Mouse (Mus musculus) ES-Bruce4 (cell line): ENCODE results near the gene Gimap9. TPM values are rescaled to one million over a fixed set of nuclear protein-coding genes. Genes with fewer than 3 reads are reported as not detected.
A peak's percentile ranks its signal among the peaks of the same experiment; 100 is the strongest.

Experiments used
- H3K27ac ChIP-seq: 2 replicates; pipeline ENCODE4 v1.5.1; 2012; ENCODE audit warnings: low read length, inconsistent platforms; ENCODE audit not compliant: insufficient read depth
- H3K27me3 ChIP-seq: 2 replicates; pipeline ENCODE4 v1.6.1; 2012; ENCODE audit warnings: mild to moderate bottlenecking, low read length, inconsistent platforms; ENCODE audit not compliant: control insufficient read depth, poor library complexity, insufficient read depth, severe bottlenecking
- H3K36me3 ChIP-seq: 2 replicates; pipeline ENCODE4 v1.6.1; 2012; ENCODE audit warnings: inconsistent platforms, mild to moderate bottlenecking, low read length, moderate library complexity; ENCODE audit not compliant: control insufficient read depth, poor library complexity, insufficient read depth, severe bottlenecking
- H3K4me1 ChIP-seq: one replicate; pipeline ENCODE4 v1.8.1; 2011; ENCODE audit warnings: low read length; ENCODE audit not compliant: control insufficient read depth, insufficient read depth
- H3K4me3 ChIP-seq: 2 replicates; pipeline ENCODE4 v1.5.1; 2011; ENCODE audit warnings: low read depth, mild to moderate bottlenecking, low read length
- H3K9ac ChIP-seq: 2 replicates; pipeline ENCODE4 v1.6.1; 2012; ENCODE audit warnings: low read depth, mild to moderate bottlenecking, inconsistent platforms; ENCODE audit not compliant: poor library complexity, severe bottlenecking
- H3K9me3 ChIP-seq: replicated peaks from 2 replicates; pipeline ENCODE4 v1.6.1; 2012; ENCODE audit warnings: mild to moderate bottlenecking, low read length, inconsistent platforms; ENCODE audit not compliant: control insufficient read depth, poor library complexity, insufficient read depth, severe bottlenecking
- CTCF ChIP-seq: IDR thresholded peaks from one replicate; pipeline ENCODE4 v1.8.1; 2011; ENCODE audit warnings: low read depth, low read length
- EP300 ChIP-seq: IDR thresholded peaks from 2 replicates; pipeline ENCODE4 v1.6.1; 2011; ENCODE audit warnings: low read depth, low read length; ENCODE audit not compliant: insufficient read depth
- POLR2A ChIP-seq: IDR thresholded peaks from one replicate; pipeline ENCODE4 v1.8.1; 2011; ENCODE audit warnings: low read length; ENCODE audit not compliant: insufficient read depth
- polyA plus RNA-seq: library from polyadenylated mRNA; stranded (reverse); fragments of >200 nt; gene quantifications from 2 replicates; pipeline ENCODE4 v1.2.4, GENCODE M21; 2011; ENCODE audit warnings: low read depth; ENCODE audit not compliant: missing spikeins, insufficient read depth, insufficient read length

Gimap9 gene
- polyA plus RNA-seq, 1 experiment = 1.9 TPM

DNA sequence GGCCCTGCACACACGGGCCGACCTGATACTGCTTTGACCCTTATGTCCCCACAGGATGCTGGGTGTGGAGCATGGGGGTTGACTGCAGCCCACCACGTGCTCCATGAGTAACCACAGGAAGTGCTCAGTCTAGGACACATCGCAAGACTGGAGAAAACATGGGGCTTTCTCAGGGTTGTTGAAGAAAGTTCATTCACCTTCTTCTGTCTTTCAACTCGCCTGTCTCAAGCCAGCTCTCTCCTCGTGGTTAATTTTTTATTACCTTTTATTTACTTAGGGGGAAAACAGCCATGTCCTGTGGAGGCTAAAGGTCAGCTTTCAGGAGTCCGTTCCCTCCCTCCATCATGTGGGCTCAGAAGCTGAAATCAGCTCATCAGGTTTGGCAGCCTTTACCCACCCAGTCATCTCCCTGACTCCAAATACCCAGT lies 9.8 kb upstream of the Gimap9 start:
- Histone ChIP-seq H3K9ac (no peak overlapping the region), H3K27me3 (no peaks in the 10 kb centered on the region), H3K9me3 (no peaks in the 10 kb centered on the region), H3K36me3 (no peaks in the 10 kb centered on the region), H3K27ac (no peak overlapping the region), H3K4me1 (no peaks in the 10 kb centered on the region), H3K4me3 (no peak overlapping the region)
- no peak for TF ChIP-seq POLR2A
- TF ChIP-seq EP300 = no peak
- no peak for TF ChIP-seq CTCF

DNA sequence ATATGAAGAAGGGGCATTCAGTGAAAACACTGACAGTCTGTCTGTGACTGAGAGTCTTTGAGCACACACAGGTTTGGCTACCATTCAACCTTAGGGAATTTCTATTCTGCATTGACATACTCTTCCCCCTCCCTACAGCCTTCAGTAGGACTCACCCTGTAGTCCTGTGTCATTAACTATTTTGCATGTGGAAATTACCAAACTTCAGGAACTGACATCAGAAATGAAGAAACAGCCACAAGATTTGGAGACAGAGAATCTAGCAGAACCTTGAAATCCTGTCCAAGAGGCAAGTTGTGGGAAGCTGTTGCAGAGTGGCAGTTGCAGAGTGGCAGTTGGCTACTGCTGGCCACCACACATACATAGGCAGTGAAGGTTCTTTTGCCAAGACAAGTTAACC lies 7.9 kb upstream of the Gimap9 start:
- no peaks in the 10 kb centered on the region for H3K9me3 ChIP-seq
- no peak overlapping the region for H3K4me3 ChIP-seq
- H3K27ac ChIP-seq = no peak overlapping the region
- H3K4me1 ChIP-seq = no peaks in the 10 kb centered on the region
- TF ChIP-seq EP300 (no peak), POLR2A (no peak), CTCF (no peak)
- H3K9ac ChIP-seq = no peak overlapping the region
- no peaks in the 10 kb centered on the region for H3K36me3 ChIP-seq
- no peaks in the 10 kb centered on the region for H3K27me3 ChIP-seq

DNA sequence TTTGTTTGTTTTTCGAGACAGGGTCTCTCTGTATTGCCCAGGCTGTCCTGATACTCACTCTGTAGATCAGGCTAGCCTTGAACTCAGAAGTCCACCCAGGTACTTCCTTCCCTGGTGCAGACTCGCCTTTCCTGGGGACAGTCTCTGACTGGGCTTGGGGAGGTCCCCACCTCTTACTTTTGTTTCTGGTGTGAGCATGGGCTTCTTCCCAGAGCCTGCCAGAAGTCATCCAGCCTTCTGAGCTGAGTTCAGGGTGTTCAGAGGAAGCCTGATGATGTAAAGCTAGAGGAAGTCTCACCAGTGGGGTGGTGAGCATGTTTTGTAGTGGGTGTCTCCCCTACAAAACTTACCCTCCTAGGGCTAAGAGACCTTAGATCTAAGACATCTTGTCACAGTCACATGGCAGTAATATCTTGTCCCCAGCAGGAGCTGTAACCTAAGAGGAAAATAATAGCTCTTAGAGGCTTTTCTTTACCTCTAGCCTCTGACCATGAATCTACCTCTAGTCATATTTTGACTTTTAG lies 6.4 kb upstream of the Gimap9 start:
- Histone ChIP-seq H3K27me3 (no peaks in the 10 kb centered on the region), H3K9me3 (peaks cover 5% of the 10 kb centered on the region), H3K4me1 (no peaks in the 10 kb centered on the region), H3K36me3 (no peaks in the 10 kb centered on the region), H3K27ac (no peak overlapping the region), H3K9ac (no peak overlapping the region), H3K4me3 (no peak overlapping the region)
- TF ChIP-seq CTCF (no peak), POLR2A (no peak), EP300 (no peak)

DNA sequence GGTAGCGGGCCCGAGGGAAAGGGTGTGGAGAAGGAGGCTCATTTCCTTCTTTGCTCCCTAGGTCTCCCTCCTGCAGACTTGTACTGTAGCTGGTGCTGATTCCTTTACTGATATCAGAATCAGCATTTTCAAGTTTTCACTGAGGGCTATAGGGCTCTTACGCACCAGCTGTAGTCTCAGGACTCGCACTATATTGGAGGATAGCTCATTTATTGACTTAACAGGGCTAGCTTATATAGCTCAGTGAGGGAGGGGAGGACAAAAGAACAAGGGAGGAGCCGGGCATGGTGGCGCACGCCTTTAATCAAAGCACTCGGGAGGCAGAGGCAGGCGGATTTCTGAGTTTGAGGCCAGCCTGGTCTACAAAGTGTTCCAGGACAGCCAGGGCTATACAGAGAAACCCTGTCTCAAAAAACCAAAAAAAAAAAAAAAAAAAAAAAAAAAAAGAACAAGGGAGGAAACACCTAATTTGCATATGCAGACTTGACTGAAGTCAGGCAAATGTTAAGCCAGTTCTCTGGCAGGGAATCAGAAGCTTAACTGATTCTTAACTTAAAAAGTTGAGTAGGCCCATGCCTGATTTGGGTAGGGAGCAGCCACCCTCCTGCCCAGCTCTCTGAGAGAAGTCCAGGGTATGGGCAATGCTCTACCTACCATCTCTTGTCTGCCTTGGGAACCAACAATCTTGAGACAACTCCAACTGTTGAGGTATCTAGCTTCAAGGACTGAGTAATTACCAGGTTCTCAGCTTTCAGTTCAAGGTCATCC lies 1.5 kb upstream of the Gimap9 start:
- H3K4me3 ChIP-seq = no peak overlapping the region
- H3K27ac ChIP-seq = peak overlapping the region; percentile 64; the same call in 1 of the 2 replicates
- no peak overlapping the region for H3K9ac ChIP-seq
- peaks cover 5% of the 10 kb centered on the region for H3K9me3 ChIP-seq
- TF ChIP-seq POLR2A (no peak), EP300 (no peak), CTCF (no peak)
- peaks cover 6% of the 10 kb centered on the region for H3K4me1 ChIP-seq
- H3K27me3 ChIP-seq = no peaks in the 10 kb centered on the region
- H3K36me3 ChIP-seq = no peaks in the 10 kb centered on the region

DNA sequence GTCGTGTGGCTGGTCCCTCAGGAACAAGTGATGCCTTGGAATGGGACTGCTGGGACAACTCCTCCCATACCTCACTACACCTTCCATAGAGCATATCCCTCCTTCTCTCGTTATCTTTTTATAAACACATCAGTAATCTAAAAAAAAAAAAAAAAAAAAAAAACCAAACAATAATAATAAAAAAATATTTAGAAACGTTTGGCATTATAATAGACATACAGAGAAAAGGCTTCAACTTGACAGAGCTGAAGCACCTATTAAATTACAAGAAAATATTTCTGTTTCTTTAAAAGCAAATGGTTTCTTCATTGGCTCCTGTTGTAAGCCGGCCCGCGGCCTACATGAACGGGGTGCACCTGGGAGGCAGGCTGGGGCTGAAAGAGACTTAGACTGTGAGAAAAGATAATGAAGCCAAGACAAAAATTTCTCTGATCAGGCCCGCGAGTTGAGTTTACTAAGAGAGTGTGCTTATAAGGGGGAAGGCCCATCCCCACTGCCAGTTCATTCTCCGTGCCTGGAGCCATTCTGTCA lies 464 bp upstream of the Gimap9 start:
- H3K27ac ChIP-seq = peak overlapping the region; percentile 48; the same call in 1 of the 2 replicates
- peak overlapping the region; percentile 57 for H3K4me3 ChIP-seq
- peaks cover 5% of the 10 kb centered on the region for H3K9me3 ChIP-seq
- no peak overlapping the region for H3K9ac ChIP-seq
- no peaks in the 10 kb centered on the region for H3K27me3 ChIP-seq
- peaks cover 6% of the 10 kb centered on the region for H3K4me1 ChIP-seq
- no peaks in the 10 kb centered on the region for H3K36me3 ChIP-seq
- TF ChIP-seq CTCF (no peak), EP300 (no peak), POLR2A (no peak)

DNA sequence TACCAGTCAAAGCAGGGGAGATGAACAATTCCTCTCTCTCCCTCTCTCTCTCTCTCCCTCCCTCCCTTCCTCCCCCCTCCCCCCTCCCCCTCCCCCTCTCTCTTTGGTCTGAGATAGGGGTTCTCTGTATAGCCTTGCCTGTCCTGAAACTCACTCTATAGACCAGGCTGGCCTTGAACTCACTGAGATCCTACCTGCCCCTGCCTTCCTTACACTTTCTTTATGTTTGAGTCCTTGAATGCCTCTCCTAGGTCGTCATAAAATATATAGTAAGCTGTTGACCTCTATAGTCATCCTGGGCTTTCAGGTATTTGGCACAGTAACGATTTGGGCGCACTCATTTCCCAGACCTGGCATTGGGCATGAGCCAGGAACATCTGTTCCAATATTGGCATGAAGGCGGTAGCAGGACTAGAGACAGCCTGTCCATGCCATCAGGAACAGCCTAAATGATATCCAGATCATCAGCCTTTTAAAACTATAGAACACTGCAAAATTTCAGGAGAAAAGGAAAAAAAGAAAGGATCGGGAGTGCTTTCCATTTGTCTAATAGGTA lies 1.0 kb downstream of the Gimap9 start:
- Histone ChIP-seq H3K27ac (no peak overlapping the region), H3K4me1 (peaks cover 6% of the 10 kb centered on the region), H3K27me3 (no peaks in the 10 kb centered on the region), H3K9me3 (peaks cover 5% of the 10 kb centered on the region), H3K9ac (no peak overlapping the region), H3K4me3 (no peak overlapping the region), H3K36me3 (no peaks in the 10 kb centered on the region)
- no peak for TF ChIP-seq EP300
- no peak for TF ChIP-seq CTCF
- no peak for TF ChIP-seq POLR2A
